Mouse (Mus musculus): ENCODE data around the gene Gm5136.

The Gm5136 gene

GRCm38 (mm10) chr10:108699946-108700345, at the start of gene Gm5136:
Gene Gm5136, minus strand, starts transcription at chr10:108700160.
- DNase-seq = no peak

- no peak for DNase-seq
These were observed 43.8 kb upstream of the Gm5136 start for GRCm38 (mm10) chr10:108743759-108744158.

- DNase-seq = peak; percentile 44
These were observed 34.0 kb upstream of the Gm5136 start for GRCm38 (mm10) chr10:108733982-108734381.

GRCm38 (mm10) chr10:108728961-108729360, 29.0 kb upstream of the Gm5136 start:
- no peak for DNase-seq

- no peak for DNase-seq
These were observed 26.4 kb upstream of the Gm5136 start for GRCm38 (mm10) chr10:108726391-108726790.

GRCm38 (mm10) chr10:108724878-108725277, 24.9 kb upstream of the Gm5136 start:
- no peak for DNase-seq

GRCm38 (mm10) chr10:108710514-108710913, 10.6 kb upstream of the Gm5136 start:
- DNase-seq = no peak

GRCm38 (mm10) chr10:108705658-108706057, 5.7 kb upstream of the Gm5136 start:
- no peak for DNase-seq

- DNase-seq = no peak
These were observed 1.6 kb upstream of the Gm5136 start for GRCm38 (mm10) chr10:108701361-108702128.

- DNase-seq = no peak
These were observed 2.9 kb downstream of the Gm5136 start for GRCm38 (mm10) chr10:108697062-108697461.

GRCm38 (mm10) chr10:108690954-108691353, 9.0 kb downstream of the Gm5136 start:
- DNase-seq = no peak

GRCm38 (mm10) chr10:108686696-108687095, 13.3 kb downstream of the Gm5136 start:
- no peak for DNase-seq

- no peak for DNase-seq
These were observed 20.1 kb downstream of the Gm5136 start for GRCm38 (mm10) chr10:108679675-108680390.

GRCm38 (mm10) chr10:108677053-108677452, 22.9 kb downstream of the Gm5136 start:
- no peak for DNase-seq

GRCm38 (mm10) chr10:108668944-108669343, 31.0 kb downstream of the Gm5136 start:
- DNase-seq = no peak

GRCm38 (mm10) chr10:108660295-108660694, 39.7 kb downstream of the Gm5136 start:
- DNase-seq = no peak

GRCm38 (mm10) chr10:108658300-108658699, 41.7 kb downstream of the Gm5136 start:
- DNase-seq = no peak

- DNase-seq = no peak
These were observed 42.3 kb downstream of the Gm5136 start for GRCm38 (mm10) chr10:108657669-108658068.

GRCm38 (mm10) chr10:108656898-108657297, 43.1 kb downstream of the Gm5136 start:
- DNase-seq = no peak

- DNase-seq = no peak
These were observed 44.9 kb downstream of the Gm5136 start for GRCm38 (mm10) chr10:108655074-108655473.

- no peak for DNase-seq
These were observed 47.1 kb downstream of the Gm5136 start for GRCm38 (mm10) chr10:108652831-108653230.

GRCm38 (mm10) chr10:108652066-108652465, 47.9 kb downstream of the Gm5136 start:
- DNase-seq = no peak

GRCm38 (mm10) chr10:108649174-108649573, 50.8 kb downstream of the Gm5136 start:
- DNase-seq = no peak
